Mouse (Mus musculus) left cerebral cortex, postnatal 36 days (tissue): ENCODE data around the gene Gm49405. TPM values are rescaled to one million over a fixed set of nuclear protein-coding genes. Genes with fewer than 3 reads are reported as not detected.

Source experiments
- DNase-seq, 2 experiments: peaks; one replicate each; pipeline ENCODE4 v3.0.0; 2021 to 2022; ENCODE audit warnings: low spot score in 2 of 2, mixed read lengths in 1 of 2
- intact Hi-C: fragments of 180-260 bp; cut with DNase I; formaldehyde crosslinking; loops from one replicate; pipeline ENCODE4 v1.15.1; 2025
- total RNA-seq, 2 experiments: library from RNA; stranded (reverse); gene quantifications; 2 replicates each; pipeline ENCODE4 v1.2.3; 2021

Gm49405 gene
- total RNA-seq, 2 experiments from 2014 or later, result 1.2 to 1.8 TPM

- DNase-seq, result no peak
- intact Hi-C loops, result loop anchor here (5.0 kb wide), 1 partner anchor 36 kb away; no protein-coding TSS in a partner anchor
These were observed 16.8 kb upstream of the Gm49405 start for GRCm38 (mm10) chr19:3983527-3984200.

- intact Hi-C loops, result no loop called here
- no peak for DNase-seq
These were observed 15.2 kb upstream of the Gm49405 start for GRCm38 (mm10) chr19:3985261-3985681.

DNA sequence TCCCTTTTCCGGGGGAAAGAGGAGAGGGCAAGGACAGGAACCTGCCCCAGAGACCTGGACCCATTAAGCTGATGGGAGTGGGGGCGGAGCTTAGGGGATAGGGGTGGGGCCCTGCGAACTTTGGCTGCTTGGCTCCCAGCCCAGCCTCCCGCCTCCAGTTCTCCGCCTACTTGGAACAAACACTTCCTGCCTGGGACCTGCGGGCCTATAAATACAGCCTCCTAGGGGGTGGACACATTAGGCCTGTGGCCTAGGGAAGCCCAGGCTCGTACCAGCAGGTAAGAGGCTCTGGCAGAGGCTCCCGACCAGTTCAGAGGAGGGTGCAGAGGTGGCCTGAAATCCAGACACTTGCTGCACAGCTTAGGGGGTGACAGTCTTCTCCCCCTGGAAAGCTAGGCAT is 14.1 kb upstream of the Gm49405 start, which contains the start of gene Acy3:
Gene Acy3 (plus strand): TSS at position 237 of the 400 bp plus-strand sequence.
- peak; percentile 45 to 51 for DNase-seq
- intact Hi-C loops, result no loop called here

- intact Hi-C loops, result no loop called here
These were observed 12.4 kb upstream of the Gm49405 start for GRCm38 (mm10) chr19:3988066-3988465.

DNA sequence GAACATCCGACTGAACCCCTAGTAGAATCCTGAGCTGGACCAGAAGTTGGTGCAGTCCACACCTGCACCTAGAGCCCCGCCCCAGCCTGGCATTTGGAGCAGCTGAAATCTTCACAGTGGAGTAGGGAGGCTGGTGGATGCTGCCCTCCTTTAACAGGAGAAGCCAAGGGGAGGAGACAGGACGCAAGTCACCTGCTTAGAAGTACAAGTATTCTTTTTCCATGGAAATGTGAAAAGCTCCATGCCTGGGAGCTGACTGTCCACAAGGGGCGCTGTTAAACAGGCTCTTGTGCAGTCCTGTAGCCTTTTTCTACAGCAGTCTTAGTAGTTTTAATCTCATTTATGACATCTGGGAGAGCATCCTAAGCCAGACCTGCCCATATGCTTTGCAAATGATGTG is 11.7 kb upstream of the Gm49405 start:
- DNase-seq, result no peak
- intact Hi-C loops, result no loop called here

More at GRCm38 (mm10) chr19:3988066-3988465, 12.4 kb upstream of the Gm49405 start:
- DNase-seq, result no peak

DNA sequence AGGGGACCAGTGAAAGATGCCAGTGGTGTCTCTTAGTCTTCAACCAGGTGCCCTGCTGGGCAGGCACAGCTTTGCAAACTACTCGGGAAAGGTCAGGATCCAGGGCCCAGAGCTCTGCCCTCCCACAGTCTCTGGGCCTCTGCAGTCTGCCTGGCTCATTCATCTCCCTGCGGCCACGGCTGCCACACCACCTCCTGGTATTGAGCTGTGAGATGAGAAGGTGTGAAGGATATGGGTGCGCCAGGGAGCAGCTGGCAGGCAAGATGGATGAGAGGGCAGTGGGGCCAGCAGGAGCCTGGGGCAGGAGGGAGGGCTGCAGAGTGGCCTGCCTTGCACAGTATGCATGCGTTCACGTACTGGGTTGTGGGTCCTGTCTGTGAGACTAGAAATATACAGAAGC is 9.6 kb upstream of the Gm49405 start:
- DNase-seq, result no peak
- intact Hi-C loops, result no loop called here

DNA sequence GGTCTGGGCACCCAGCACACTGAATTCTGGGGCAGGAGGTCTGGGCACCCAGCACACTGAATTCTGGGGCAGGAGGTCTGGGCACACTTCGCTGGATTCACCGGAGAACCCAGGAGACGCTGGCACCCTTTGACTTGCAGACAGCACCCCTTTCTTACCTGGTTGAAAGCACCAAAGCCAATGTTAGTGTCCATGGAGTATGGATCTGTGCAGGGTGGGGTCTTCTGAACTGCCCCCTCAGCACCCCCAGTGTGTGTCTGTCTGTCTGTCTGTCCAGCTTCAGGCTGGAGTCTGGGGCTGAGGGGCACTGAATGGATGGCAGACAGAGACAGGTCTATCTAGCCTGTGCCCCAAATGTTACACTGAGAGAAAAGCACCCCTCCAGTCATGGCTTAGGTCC is 8.9 kb upstream of the Gm49405 start:
- intact Hi-C loops, result no loop called here
- no peak for DNase-seq

GRCm38 (mm10) chr19:3991966-3992365 is 8.5 kb upstream of the Gm49405 start:
- DNase-seq, result no peak
- intact Hi-C loops, result no loop called here

GRCm38 (mm10) chr19:3992416-3992815 is 8.0 kb upstream of the Gm49405 start, which contains the start of gene Tbx10:
TSS of gene Tbx10 (plus strand) at chr19:3992752.
- intact Hi-C loops, result no loop called here
- no peak for DNase-seq

DNA sequence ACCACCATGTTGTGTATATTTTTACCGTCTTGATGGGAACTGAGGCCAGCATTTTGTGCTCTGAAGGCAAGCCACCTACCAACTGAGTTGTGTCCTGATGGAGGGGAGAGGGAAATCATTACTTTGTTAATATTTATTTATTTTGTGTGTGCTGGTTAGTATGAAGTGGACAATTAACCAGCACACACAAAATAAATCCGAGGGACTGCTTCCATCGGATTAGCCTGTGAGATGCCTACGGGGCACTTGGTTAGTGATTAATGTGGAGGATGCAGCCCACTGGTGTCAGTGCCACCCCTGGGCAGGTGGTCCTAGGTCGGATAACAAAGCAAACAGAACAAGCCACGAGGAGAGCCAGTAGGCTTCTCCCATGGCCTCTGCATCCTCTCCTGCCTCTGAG is 5.5 kb upstream of the Gm49405 start:
- intact Hi-C loops, result no loop called here
- no peak for DNase-seq

- intact Hi-C loops, result no loop called here
- no peak for DNase-seq
These were observed 4.9 kb upstream of the Gm49405 start for GRCm38 (mm10) chr19:3995505-3995904.

GRCm38 (mm10) chr19:3996106-3996505 is 4.3 kb upstream of the Gm49405 start:
- intact Hi-C loops, result no loop called here
- no peak for DNase-seq

- DNase-seq, result no peak
- intact Hi-C loops, result no loop called here
These were observed 3.7 kb upstream of the Gm49405 start for GRCm38 (mm10) chr19:3996747-3997146.

- DNase-seq, result no peak
- intact Hi-C loops, result no loop called here
These were observed 3.2 kb upstream of the Gm49405 start for GRCm38 (mm10) chr19:3997231-3997630.

- no peak for DNase-seq
- intact Hi-C loops, result no loop called here
These were observed 2.1 kb upstream of the Gm49405 start for GRCm38 (mm10) chr19:3998335-3998734.

DNA sequence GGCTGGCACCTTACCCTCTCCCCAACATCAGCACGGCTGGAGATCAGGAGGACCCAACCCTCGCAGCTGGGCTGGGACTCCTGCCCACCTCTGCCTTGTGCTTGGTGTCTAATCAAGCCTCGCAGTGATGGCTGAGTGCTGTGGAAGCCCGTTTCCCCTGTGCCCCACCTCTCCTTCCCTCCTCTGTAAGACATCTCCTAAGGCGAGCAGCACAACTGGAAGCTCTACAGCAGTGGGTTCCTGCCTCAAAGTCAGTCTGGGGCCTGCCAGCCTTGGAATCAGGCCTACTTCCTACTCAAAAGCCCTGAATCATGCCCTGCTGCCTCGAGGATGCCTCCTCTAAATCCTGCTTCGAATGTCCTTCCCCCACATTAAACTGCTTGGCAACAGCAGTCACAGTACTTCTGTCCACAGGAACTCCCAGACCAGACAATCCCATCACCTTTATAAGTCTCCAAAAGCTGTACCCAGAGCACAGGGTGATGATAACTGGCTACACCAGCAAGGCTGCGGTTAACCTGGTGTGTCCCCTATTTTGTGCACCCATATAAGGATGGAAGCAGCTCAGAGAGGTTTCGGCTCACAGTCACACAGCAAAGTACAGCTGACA is 1.2 kb upstream of the Gm49405 start:
- intact Hi-C loops, result no loop called here
- no peak for DNase-seq

DNA sequence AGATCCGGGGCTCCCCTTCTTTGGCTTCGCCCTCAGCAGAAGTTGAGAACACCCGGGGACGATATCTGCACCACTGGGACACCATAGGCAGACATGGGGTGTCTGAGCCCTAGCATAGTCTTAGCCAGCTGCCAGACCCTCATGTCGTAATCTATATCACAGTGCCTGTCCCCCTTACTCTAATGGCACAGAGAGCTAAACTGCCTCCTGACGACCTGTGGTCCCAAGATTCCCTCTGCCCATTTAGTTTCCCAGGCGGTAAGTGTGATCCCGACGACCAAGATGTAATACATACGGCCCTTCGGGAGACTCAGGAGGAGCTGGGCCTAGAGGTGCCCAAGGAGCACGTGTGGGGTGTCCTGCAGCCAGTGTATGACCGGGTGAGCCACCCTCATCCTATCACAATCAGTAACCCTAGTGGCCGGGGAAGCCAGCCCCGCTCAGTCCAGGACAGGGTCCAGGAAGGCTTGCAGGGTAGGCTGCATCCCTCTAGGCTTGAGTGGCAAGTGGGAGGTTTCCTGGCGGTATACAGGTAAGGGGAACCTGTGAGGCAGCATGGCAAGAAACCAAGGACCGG is 611 bp downstream of the Gm49405 start:
- intact Hi-C loops, result no loop called here
- no peak for DNase-seq

GRCm38 (mm10) chr19:4001752-4002151 is 1.3 kb downstream of the Gm49405 start:
- DNase-seq, result no peak
- intact Hi-C loops, result no loop called here

DNA sequence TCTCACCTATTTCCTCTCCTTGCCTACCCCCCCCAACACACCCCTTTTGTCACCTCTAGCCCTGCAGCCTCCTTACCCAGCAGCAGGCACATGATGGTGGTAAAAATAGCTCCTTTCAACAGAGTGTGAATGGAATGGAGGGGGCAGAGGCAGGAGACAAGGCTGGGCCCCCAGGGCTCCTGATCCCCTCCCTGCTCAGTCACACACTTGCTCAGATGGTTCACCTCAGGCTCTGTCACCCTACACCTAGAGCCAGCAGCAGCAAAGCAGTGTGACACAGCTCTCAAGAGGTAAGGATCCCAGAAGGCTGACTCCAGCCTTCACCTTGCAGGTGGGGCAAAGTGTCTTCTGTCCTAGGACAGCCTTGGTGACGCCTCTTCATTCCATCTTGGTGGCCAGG is 2.7 kb downstream of the Gm49405 start, which contains the start of gene Doc2g:
Gene Doc2g (plus strand): TSS at position 202 of the 400 bp plus-strand sequence.
- intact Hi-C loops, result no loop called here
- DNase-seq, result no peak

GRCm38 (mm10) chr19:4003641-4004040 is 3.2 kb downstream of the Gm49405 start:
- intact Hi-C loops, result no loop called here

GRCm38 (mm10) chr19:4004331-4004730 is 3.9 kb downstream of the Gm49405 start:
- intact Hi-C loops, result no loop called here
- no peak for DNase-seq

More at GRCm38 (mm10) chr19:4003641-4004040, 3.2 kb downstream of the Gm49405 start:
- DNase-seq, result no peak
